Mouse (Mus musculus): ENCODE data around the gene Gpr27. TPM values are rescaled to one million over a fixed set of nuclear protein-coding genes. Genes with fewer than 3 reads are reported as not detected.

The Gpr27 gene
- total and polyA plus RNA-seq, 3 experiments = not detected

- no peaks in the 10 kb centered on the region for H3K27me3 ChIP-seq (replicated peaks)
- H3K9ac ChIP-seq (ENCODE audit: insufficient read depth, low read depth) = no peak overlapping the region
- H3K79me2 ChIP-seq (replicated peaks; ENCODE audit: control insufficient read depth, extremely low read depth, insufficient read depth, poor library complexity, severe bottlenecking) = no peaks in the 10 kb centered on the region
- H3K36me3 ChIP-seq (replicated peaks in 1 of 2; ENCODE audit: control insufficient read depth in 1 of 2, insufficient read depth in 1 of 2, low read length in 1 of 2) = no peaks in the 10 kb centered on the region
- dilution Hi-C loops (cut with MboI; ENCODE audit: extremely low pct_ligation_motif_present, extremely low pct_unique_long_range_greater_than_20kb, low sequenced_read_pairs) = no loop called here
- no peak overlapping the region for H3K4me3 ChIP-seq (replicated peaks in 1 of 3; ENCODE audit: low read depth in 2 of 3, low read length in 2 of 3, poor library complexity in 1 of 3)
- in situ Hi-C loops (cut with MboI; ENCODE audit: low pct_ligation_motif_present, low pct_unique_long_range_greater_than_20kb, low sequenced_read_pairs) = no loop called here
- H3K4me2 ChIP-seq (ENCODE audit: insufficient read depth, low read depth, poor library complexity, severe bottlenecking) = no peak overlapping the region
- peaks cover 8% of the 10 kb centered on the region for H3K9me3 ChIP-seq (replicated peaks; ENCODE audit: low read length)
- TF ChIP-seq EP300 (IDR thresholded peaks at IDR 0.05; ENCODE audit: low read length) = no peak
- TF ChIP-seq MAZ (IDR thresholded peaks at IDR 0.05; ENCODE audit: low read depth, low read length) = no peak
- TF ChIP-seq IRF4 (IDR thresholded peaks at IDR 0.05; ENCODE audit: low read depth, low read length) = no peak
- TF ChIP-seq ZKSCAN1 (IDR thresholded peaks at IDR 0.05; ENCODE audit: borderline replicate concordance, low read depth, low read length) = no peak
- TF ChIP-seq GABPA (IDR thresholded peaks at IDR 0.05; ENCODE audit: insufficient replicate concordance, low read depth, low read length) = no peak
- no peak for TF ChIP-seq TBP (conservative IDR thresholded peaks at IDR 0.05; ENCODE audit: low read depth, low read length)
- no peak for TF ChIP-seq POLR2A (IDR thresholded peaks at IDR 0.05; ENCODE audit: low read depth, low read length)
- no peak for TF ChIP-seq MAFK (IDR thresholded peaks at IDR 0.05; ENCODE audit: insufficient replicate concordance, low read length)
- no peak for TF ChIP-seq UBTF (IDR thresholded peaks at IDR 0.05; ENCODE audit: low read depth, low read length)
- TF ChIP-seq CHD1 (IDR thresholded peaks at IDR 0.05; ENCODE audit: low read depth, low read length) = no peak
- TF ChIP-seq ZMIZ1 (IDR thresholded peaks at IDR 0.05; ENCODE audit: low read depth, low read length) = no peak
- H3K4me1 ChIP-seq (ENCODE audit: control insufficient read depth in 1 of 2, insufficient read depth in 2 of 2) = peaks cover 3 to 20% of the 10 kb centered on the region in 2 experiments; a peak in 2 of 4 replicates
- no peak for DNase-seq (ENCODE audit: extremely low read depth)
- H3K27ac ChIP-seq (ENCODE audit: insufficient read depth, low read depth) = no peak overlapping the region
Measured at GRCm38 (mm10) chr6:99722390-99722789, 29.9 kb downstream of the Gpr27 start.

- TF ChIP-seq USF1 (IDR thresholded peaks at IDR 0.05; ENCODE audit: low read depth, low read length) = no peak
- TF ChIP-seq BHLHE40 (IDR thresholded peaks at IDR 0.05; ENCODE audit: low read depth, low read length) = no peak
- no peak for TF ChIP-seq GABPA (IDR thresholded peaks at IDR 0.05; ENCODE audit: insufficient replicate concordance, low read depth, low read length)
- no peak for TF ChIP-seq JUN (IDR thresholded peaks at IDR 0.05; ENCODE audit: insufficient read depth, low read depth, low read length)
- TF ChIP-seq MEF2A (IDR thresholded peaks at IDR 0.05; ENCODE audit: borderline replicate concordance, low read depth, low read length) = no peak
- TF ChIP-seq ZNF384 (IDR thresholded peaks at IDR 0.05; ENCODE audit: low read depth, low read length) = no peak
- TF ChIP-seq SIN3A (IDR thresholded peaks at IDR 0.05; ENCODE audit: low read length) = no peak
- TF ChIP-seq EP300 (IDR thresholded peaks at IDR 0.05; ENCODE audit: low read length) = no peak
- no peak for TF ChIP-seq ETS1 (conservative IDR thresholded peaks at IDR 0.05; ENCODE audit: low read depth, low read length)
- TF ChIP-seq JUND (conservative IDR thresholded peaks at IDR 0.05; ENCODE audit: low read depth, low read length) = no peak
- no peak for TF ChIP-seq NELFE (IDR thresholded peaks at IDR 0.05; ENCODE audit: low read depth, low read length)
- no peak for TF ChIP-seq UBTF (IDR thresholded peaks at IDR 0.05; ENCODE audit: low read depth, low read length)
- TF ChIP-seq KAT2A (IDR thresholded peaks at IDR 0.05; ENCODE audit: insufficient replicate concordance, low read length) = no peak
- Histone ChIP-seq H3K27ac (ENCODE audit: insufficient read depth, low read depth) (no peak within 1 kb of the TSS), H3K4me2 (ENCODE audit: insufficient read depth, low read depth, poor library complexity, severe bottlenecking) (no peak within 1 kb of the TSS), H3K27me3 (replicated peaks) (no peaks in the 10 kb centered on the region), H3K9ac (ENCODE audit: insufficient read depth, low read depth) (no peak within 1 kb of the TSS), H3K79me2 (replicated peaks; ENCODE audit: control insufficient read depth, extremely low read depth, insufficient read depth, poor library complexity, severe bottlenecking) (no peaks in the 10 kb centered on the region), H3K4me3 (replicated peaks in 1 of 3; ENCODE audit: low read depth in 2 of 3, low read length in 2 of 3, poor library complexity in 1 of 3) (no peak within 1 kb of the TSS), H3K9me3 (replicated peaks; ENCODE audit: low read length) (peaks cover 8% of the 10 kb centered on the region), H3K4me1 (ENCODE audit: control insufficient read depth in 1 of 2, insufficient read depth in 2 of 2) (peaks cover 9 to 39% of the 10 kb centered on the region in 2 experiments), H3K36me3 (replicated peaks in 1 of 2; ENCODE audit: control insufficient read depth in 1 of 2, insufficient read depth in 1 of 2, low read length in 1 of 2) (no peaks in the 10 kb centered on the region)
- DNase-seq (ENCODE audit: extremely low read depth) = no peak
- in situ Hi-C loops (cut with MboI; ENCODE audit: low pct_ligation_motif_present, low pct_unique_long_range_greater_than_20kb, low sequenced_read_pairs) (no loop called here), dilution Hi-C loops (cut with MboI; ENCODE audit: extremely low pct_ligation_motif_present, extremely low pct_unique_long_range_greater_than_20kb, low sequenced_read_pairs) (no loop called here)
Measured at GRCm38 (mm10) chr6:99725971-99726561, 33.6 kb downstream of the Gpr27 start, which contains the start of gene Prok2. TSS of gene Prok2 (minus strand) at chr6:99726392.

All from CH12.LX (cell line).